Mouse (Mus musculus): ENCODE data around the gene Ophn1. TPM values are rescaled to one million over a fixed set of nuclear protein-coding genes. Genes with fewer than 3 reads are reported as not detected.

Ophn1 gene
- total RNA-seq, 2 experiments from 2014 or later: 39.0 to 40.5 TPM

DNA sequence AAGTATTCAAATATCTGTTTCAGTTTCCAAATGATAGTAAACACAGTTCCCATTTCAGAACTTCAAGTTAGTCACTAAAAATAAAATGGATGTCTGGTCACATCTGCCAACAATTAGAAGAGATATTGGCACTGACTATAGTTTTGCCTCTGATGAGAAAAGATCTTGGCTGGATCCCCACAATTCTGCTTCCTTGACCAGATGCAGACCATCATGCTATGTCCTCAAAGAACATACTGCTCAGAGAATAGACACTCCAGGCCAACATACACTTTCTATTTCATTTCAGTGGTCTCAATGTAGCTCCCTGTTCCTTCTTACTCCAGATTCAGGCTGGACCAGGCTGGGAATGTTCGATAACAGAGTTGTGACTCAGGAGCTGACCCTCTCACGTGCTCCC is 375.5 kb downstream of the Ophn1 start:
- DNase-seq (ENCODE audit: low spot score in 2 of 2): no peak
- intact Hi-C loops (cut with DNase I): no loop called here

GRCm38 (mm10) chrX:98514359-98514904 is 376.4 kb downstream of the Ophn1 start:
- intact Hi-C loops (cut with DNase I): no loop called here
- DNase-seq (ENCODE audit: low spot score in 2 of 2): no peak

Small RNA genes lying within 50 kb of the gene (microRNA-seq; reads per million reads assigned to microRNA genes)
- 0 reads per million in 2 experiments for gene Gm27554

Other genes starting within 250 kb of the Ophn1 start
- gene Yipf6, start 45.3 kb upstream of the Ophn1 start, total RNA-seq (2021): 10 to 100 TPM; 33.2 to 37.6 TPM
- 10 to 100 TPM; 21.8 to 36.0 TPM for gene Stard8, start 112.2 kb upstream of the Ophn1 start, total RNA-seq (2021)
- gene Efnb1, start 245.1 kb upstream of the Ophn1 start, total RNA-seq (2021): 10 to 100 TPM; 11.6 to 13.8 TPM